Mouse (Mus musculus): ENCODE measurements around the gene Cep170b. TPM values are rescaled to one million over a fixed set of nuclear protein-coding genes. Genes with fewer than 3 reads are reported as not detected.

Gene Cep170b
- polyA plus RNA-seq, 1 experiment from 2014 or later: 8.7 TPM

- peak; percentile 59 for DNase-seq (ENCODE audit: low spot score)
- no peaks in the 10 kb centered on the region for H3K9me3 ChIP-seq
- peak overlapping the region; percentile 90 for H3K27ac ChIP-seq
- H3K4me1 ChIP-seq (replicated peaks): peaks cover 62% of the 10 kb centered on the region
- H3K36me3 ChIP-seq: peaks cover 22% of the 10 kb centered on the region
- peaks cover 79% of the 10 kb centered on the region for H3K27me3 ChIP-seq (ENCODE audit: insufficient read depth, poor library complexity, severe bottlenecking)
- 3% methylated on average over 81 of the region's 87 CpGs for WGBS
- peak overlapping the region; percentile 75 for H3K4me3 ChIP-seq
These were observed 40.9 kb upstream of the Cep170b start for GRCm38 (mm10) chr12:112679027-112679996.

GRCm38 (mm10) chr12:112683351-112683750 lies 36.9 kb upstream of the Cep170b start:
- DNase-seq (ENCODE audit: low spot score): no peak
- Histone ChIP-seq H3K27me3 (ENCODE audit: insufficient read depth, poor library complexity, severe bottlenecking) (peaks cover 57% of the 10 kb centered on the region), H3K36me3 (peaks cover 37% of the 10 kb centered on the region), H3K27ac (no peak overlapping the region), H3K4me1 (replicated peaks) (peaks cover 34% of the 10 kb centered on the region), H3K4me3 (no peak overlapping the region), H3K9me3 (0 out of 2 replicates have a peak, but pooled peaks cover 4% of the 10 kb centered on the region)
- 53% methylated on average over 7 of the region's 7 CpGs for WGBS

GRCm38 (mm10) chr12:112688458-112688857 lies 31.8 kb upstream of the Cep170b start:
- no peak for DNase-seq (ENCODE audit: low spot score)
- Histone ChIP-seq H3K9me3 (0 out of 2 replicates have a peak, but pooled peaks cover 4% of the 10 kb centered on the region), H3K4me3 (no peak overlapping the region), H3K4me1 (replicated peaks) (peaks cover 21% of the 10 kb centered on the region), H3K36me3 (peaks cover 15% of the 10 kb centered on the region), H3K27ac (no peak overlapping the region), H3K27me3 (ENCODE audit: insufficient read depth, poor library complexity, severe bottlenecking) (peaks cover 5% of the 10 kb centered on the region; the same call in 1 of the 2 replicates)
- WGBS: 78% methylated on average over 15 of the region's 15 CpGs

GRCm38 (mm10) chr12:112693185-112694126 lies 26.8 kb upstream of the Cep170b start:
- peaks cover 30% of the 10 kb centered on the region for H3K4me1 ChIP-seq (replicated peaks)
- H3K27ac ChIP-seq: peak overlapping the region; percentile 95
- peaks cover 19% of the 10 kb centered on the region for H3K27me3 ChIP-seq (ENCODE audit: insufficient read depth, poor library complexity, severe bottlenecking)
- H3K9me3 ChIP-seq: no peaks in the 10 kb centered on the region
- H3K36me3 ChIP-seq: no peaks in the 10 kb centered on the region
- peak; percentile 95 for DNase-seq (ENCODE audit: low spot score)
- 4% methylated on average over 54 of the region's 54 CpGs for WGBS
- H3K4me3 ChIP-seq: peak overlapping the region; percentile 70

- no peaks in the 10 kb centered on the region for H3K9me3 ChIP-seq
- H3K27ac ChIP-seq: peak overlapping the region; percentile 95
- peak overlapping the region; percentile 70 for H3K4me3 ChIP-seq
- no peaks in the 10 kb centered on the region for H3K36me3 ChIP-seq
- H3K27me3 ChIP-seq (ENCODE audit: insufficient read depth, poor library complexity, severe bottlenecking): peaks cover 23% of the 10 kb centered on the region
- peaks cover 32% of the 10 kb centered on the region for H3K4me1 ChIP-seq (replicated peaks)
- no peak for DNase-seq (ENCODE audit: low spot score)
- WGBS: 86% methylated on average over 10 of the region's 10 CpGs
These were observed 26.2 kb upstream of the Cep170b start for GRCm38 (mm10) chr12:112694127-112694475.

GRCm38 (mm10) chr12:112696806-112697425 lies 23.3 kb upstream of the Cep170b start:
- H3K4me1 ChIP-seq (replicated peaks): peaks cover 39% of the 10 kb centered on the region
- peaks cover 51% of the 10 kb centered on the region for H3K27me3 ChIP-seq (ENCODE audit: insufficient read depth, poor library complexity, severe bottlenecking)
- H3K9me3 ChIP-seq: no peaks in the 10 kb centered on the region
- H3K36me3 ChIP-seq: no peaks in the 10 kb centered on the region
- WGBS: 90% methylated on average over 3 of the region's 3 CpGs
- DNase-seq (ENCODE audit: low spot score): no peak
- no peak overlapping the region for H3K27ac ChIP-seq
- no peak overlapping the region for H3K4me3 ChIP-seq

GRCm38 (mm10) chr12:112700522-112700921 lies 19.7 kb upstream of the Cep170b start:
- Histone ChIP-seq H3K9me3 (no peaks in the 10 kb centered on the region), H3K27ac (peak overlapping the region; percentile 67; the same call in 1 of the 2 replicates), H3K4me3 (peak overlapping the region; percentile 20), H3K36me3 (no peaks in the 10 kb centered on the region), H3K4me1 (replicated peaks) (peaks cover 18% of the 10 kb centered on the region), H3K27me3 (ENCODE audit: insufficient read depth, poor library complexity, severe bottlenecking) (peaks cover 68% of the 10 kb centered on the region)
- 16% methylated on average over 15 of the region's 15 CpGs for WGBS
- peak; percentile 26 for DNase-seq (ENCODE audit: low spot score)

GRCm38 (mm10) chr12:112702374-112703320 lies 17.6 kb upstream of the Cep170b start:
- H3K27me3 ChIP-seq (ENCODE audit: insufficient read depth, poor library complexity, severe bottlenecking): peaks cover 70% of the 10 kb centered on the region
- no peaks in the 10 kb centered on the region for H3K9me3 ChIP-seq
- H3K4me1 ChIP-seq (replicated peaks): peaks cover 29% of the 10 kb centered on the region
- H3K36me3 ChIP-seq: no peaks in the 10 kb centered on the region
- no peak overlapping the region for H3K4me3 ChIP-seq
- no peak for DNase-seq (ENCODE audit: low spot score)
- H3K27ac ChIP-seq: no peak overlapping the region
- WGBS: 76% methylated on average over 6 of the region's 6 CpGs

- Histone ChIP-seq H3K4me1 (replicated peaks) (peaks cover 12% of the 10 kb centered on the region), H3K36me3 (no peaks in the 10 kb centered on the region), H3K27ac (peak overlapping the region; percentile 35), H3K9me3 (no peaks in the 10 kb centered on the region), H3K27me3 (ENCODE audit: insufficient read depth, poor library complexity, severe bottlenecking) (peaks cover 58% of the 10 kb centered on the region), H3K4me3 (peak overlapping the region; percentile 27)
- peak; percentile 91 for DNase-seq (ENCODE audit: low spot score)
- WGBS: 15% methylated on average over 32 of the region's 32 CpGs
These were observed 13.3 kb upstream of the Cep170b start for GRCm38 (mm10) chr12:112706704-112707572.

GRCm38 (mm10) chr12:112707573-112707869 lies 12.7 kb upstream of the Cep170b start:
- H3K36me3 ChIP-seq: no peaks in the 10 kb centered on the region
- H3K4me1 ChIP-seq (replicated peaks): peaks cover 12% of the 10 kb centered on the region
- WGBS: 19% methylated on average over 8 of the region's 8 CpGs
- no peak overlapping the region; the same call in 1 of the 2 replicates for H3K4me3 ChIP-seq
- no peak for DNase-seq (ENCODE audit: low spot score)
- H3K27me3 ChIP-seq (ENCODE audit: insufficient read depth, poor library complexity, severe bottlenecking): peaks cover 52% of the 10 kb centered on the region
- H3K9me3 ChIP-seq: no peaks in the 10 kb centered on the region
- H3K27ac ChIP-seq: peak overlapping the region; percentile 35

GRCm38 (mm10) chr12:112713984-112714383 lies 6.3 kb upstream of the Cep170b start:
- Histone ChIP-seq H3K36me3 (no peaks in the 10 kb centered on the region), H3K4me1 (replicated peaks) (no peaks in the 10 kb centered on the region), H3K27me3 (ENCODE audit: insufficient read depth, poor library complexity, severe bottlenecking) (peaks cover 9% of the 10 kb centered on the region), H3K9me3 (no peaks in the 10 kb centered on the region), H3K4me3 (no peak overlapping the region), H3K27ac (no peak overlapping the region)
- 76% methylated on average over 3 of the region's 3 CpGs for WGBS
- no peak for DNase-seq (ENCODE audit: low spot score)

Data from hindbrain, embryonic 10.5 days (tissue).